Mouse (Mus musculus) induced T-regulatory cell, adult 2 months (primary cell): ENCODE measurements at regions not wholly inside any gene's neighbourhood (a gene's known extent, or its start where the extent isn't known, plus 50 kb on each side); places are given as distances from the start of the nearest gene placed in this dataset.

Source experiments
- DNase-seq: peaks from one replicate; pipeline ENCODE4 v3.0.0-alpha.2; 2012; ENCODE audit warnings: low read depth

DNA sequence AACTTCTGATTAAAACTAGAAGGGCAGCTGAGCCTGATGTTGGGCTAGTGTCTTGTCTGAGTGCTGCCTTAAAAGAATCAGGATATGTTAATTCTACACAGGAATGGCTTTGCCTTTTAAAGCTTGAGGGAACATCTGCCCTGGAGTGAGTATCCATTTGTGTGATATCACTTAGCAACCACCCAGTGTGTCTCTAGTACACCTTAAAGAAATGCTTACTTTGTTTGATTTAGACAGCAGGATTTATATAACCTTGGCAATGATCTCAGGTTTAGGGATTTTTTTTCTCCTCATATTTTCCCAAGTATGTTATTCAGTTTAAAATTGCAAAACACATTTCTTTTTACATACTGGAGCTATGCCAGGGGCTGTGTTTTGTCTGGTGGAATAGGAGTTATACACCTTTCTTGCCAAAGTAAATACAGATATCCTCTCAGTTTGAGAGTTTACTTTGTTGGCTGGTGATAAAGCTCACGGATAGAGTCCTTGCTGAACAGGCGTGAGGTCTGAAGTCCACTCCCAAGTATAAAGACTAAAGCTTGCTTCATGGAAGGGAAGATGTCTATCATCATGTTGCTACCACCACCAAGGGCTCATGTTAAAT, 206.6 kb downstream of the Rsl24d1 start:
- DNase-seq, result no peak

GRCm38 (mm10) chr9:73331066-73331465, 217.8 kb downstream of the Rsl24d1 start:
- no peak for DNase-seq

GRCm38 (mm10) chr9:73336039-73336438, 222.8 kb downstream of the Rsl24d1 start:
- DNase-seq, result no peak

- no peak for DNase-seq
These were observed 224.0 kb downstream of the Rsl24d1 start for GRCm38 (mm10) chr9:73337045-73337740.

GRCm38 (mm10) chr9:73355876-73356275, 242.7 kb downstream of the Rsl24d1 start:
- no peak for DNase-seq

DNA sequence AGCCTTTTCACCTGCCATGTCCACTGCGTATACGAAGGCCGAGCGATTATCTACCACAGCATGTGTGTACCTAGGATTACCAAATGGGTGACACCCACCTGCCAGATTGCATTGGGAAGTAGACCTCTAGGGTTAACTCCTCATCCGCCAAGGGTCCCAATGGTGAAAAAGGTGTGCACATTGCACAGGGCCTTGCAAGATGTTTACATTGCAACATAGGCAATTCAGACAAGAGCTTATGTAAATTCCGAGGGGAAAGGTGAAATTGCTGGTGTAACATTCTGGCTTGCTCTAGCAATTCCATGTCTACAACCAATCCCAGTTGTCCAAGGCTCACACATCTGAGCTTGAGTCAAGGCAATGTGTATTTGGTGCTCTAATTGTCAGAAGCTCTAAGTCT, 245.7 kb downstream of the Rsl24d1 start:
- no peak for DNase-seq

GRCm38 (mm10) chr9:73380768-73381167, 267.5 kb downstream of the Rsl24d1 start:
- DNase-seq, result no peak

DNA sequence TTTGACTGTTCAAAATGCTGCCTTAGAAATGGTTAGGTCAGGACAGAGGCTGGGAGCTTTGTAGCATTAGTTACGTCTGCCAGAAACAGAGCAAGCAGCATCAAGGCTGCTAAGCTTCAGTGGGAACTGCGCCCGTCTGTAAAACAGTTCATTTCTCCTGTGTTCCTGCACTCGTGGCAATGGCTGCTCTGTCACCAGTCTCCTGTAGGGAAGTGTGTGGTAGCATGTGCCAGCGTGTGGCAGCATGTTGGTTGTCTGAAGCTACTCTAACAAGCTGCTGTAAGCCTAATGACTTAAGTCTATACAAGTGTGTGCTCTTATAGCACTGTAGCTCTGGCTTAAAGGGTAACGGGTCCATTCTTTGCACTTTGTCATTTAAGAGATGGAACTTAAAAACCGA, 278.8 kb downstream of the Rsl24d1 start:
- DNase-seq, result no peak

DNA sequence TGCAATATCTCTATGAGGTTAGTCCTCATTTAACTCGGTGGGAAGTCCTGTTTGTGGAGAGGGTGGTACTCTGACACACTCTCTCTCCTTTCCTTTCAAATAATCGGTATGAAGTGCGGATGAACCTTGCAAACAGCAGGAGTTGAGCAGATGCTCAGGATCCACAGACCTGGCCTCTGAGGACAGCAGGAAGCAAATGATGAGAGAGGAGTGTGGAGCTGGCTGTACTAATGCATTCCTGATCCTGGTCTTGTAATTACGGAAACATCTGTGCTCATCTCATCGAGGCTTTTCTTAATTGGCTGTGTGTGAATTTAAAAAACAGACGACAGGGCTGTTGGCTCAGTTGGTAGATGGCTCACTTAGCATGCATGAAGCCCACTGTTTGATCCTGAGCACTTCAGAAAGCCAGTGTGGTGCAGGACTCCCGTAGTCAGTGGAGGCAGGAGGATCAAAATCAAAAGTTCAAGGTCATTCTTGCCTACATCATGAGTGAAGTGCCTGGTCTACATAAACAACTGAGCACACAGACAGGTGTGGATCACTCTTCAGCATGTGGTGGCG, 300.2 kb downstream of the Rsl24d1 start:
- no peak for DNase-seq

DNA sequence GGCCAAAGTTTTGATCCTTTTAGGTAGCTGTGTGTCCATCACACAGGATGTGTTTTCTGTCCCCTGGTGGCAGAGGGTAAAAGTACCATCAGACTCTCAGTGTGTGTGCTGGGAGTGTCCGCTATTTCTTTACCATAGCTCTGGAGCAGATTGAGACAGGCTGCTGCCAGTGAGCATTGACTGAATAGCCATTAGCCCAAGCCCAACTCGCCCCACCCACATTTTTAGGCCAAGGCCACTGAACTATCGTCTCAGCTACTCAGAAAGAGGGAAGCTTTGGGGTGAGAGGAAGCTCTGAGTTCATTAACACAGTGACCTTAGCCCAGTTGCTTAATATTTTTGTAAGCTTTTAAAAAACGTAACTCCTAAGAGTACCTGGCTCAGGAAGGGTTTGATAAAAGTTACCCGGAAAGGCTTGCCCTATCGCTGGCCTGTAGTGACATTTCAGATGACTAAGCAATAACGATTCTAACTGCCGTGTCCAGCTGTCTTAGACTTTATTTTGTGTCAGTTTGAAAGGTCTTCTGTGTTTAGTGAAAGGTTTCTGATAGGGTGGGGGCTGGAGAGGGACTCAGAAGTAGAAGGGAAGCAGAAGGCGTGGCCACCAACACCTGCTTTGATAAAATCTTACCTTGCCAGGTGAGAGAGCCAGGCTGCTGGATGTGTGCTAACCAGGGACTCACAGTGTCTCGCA, 303.0 kb downstream of the Rsl24d1 start:
- DNase-seq, result no peak
